Mouse (Mus musculus): Measurements from ENCODE around the gene Ampd1. TPM values are rescaled to one million over a fixed set of nuclear protein-coding genes. Genes with fewer than 3 reads are reported as not detected.

The Ampd1 gene
- total RNA-seq (2021) = not detected
- long read RNA-seq, experiment 1 = 0 reads
- long read RNA-seq, experiment 2 = 0 reads

DNA sequence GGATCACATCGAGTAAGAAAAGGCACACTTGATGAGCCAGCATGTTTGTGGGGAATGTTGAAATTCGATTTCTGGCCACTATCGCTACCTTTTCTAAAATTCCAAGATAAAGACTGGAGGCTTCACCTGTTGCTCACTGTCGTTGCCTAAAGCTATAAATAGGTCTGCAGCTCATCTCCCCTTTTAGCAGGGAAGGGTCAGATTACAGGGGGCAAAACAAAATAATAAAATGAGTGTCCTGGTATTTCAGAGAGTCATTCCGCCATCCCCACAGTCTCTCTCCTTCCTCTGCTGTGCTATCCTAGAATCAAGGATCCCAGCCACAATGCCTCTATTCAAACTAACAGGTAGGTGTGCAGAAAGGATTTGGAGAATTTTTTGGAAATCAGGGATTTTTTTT lies at the start of gene Ampd1:
Gene Ampd1 (plus strand): TSS at position 244 of the 400 bp plus-strand sequence.
- DNase-seq (ENCODE audit: low spot score in 2 of 2) = no peak

DNA sequence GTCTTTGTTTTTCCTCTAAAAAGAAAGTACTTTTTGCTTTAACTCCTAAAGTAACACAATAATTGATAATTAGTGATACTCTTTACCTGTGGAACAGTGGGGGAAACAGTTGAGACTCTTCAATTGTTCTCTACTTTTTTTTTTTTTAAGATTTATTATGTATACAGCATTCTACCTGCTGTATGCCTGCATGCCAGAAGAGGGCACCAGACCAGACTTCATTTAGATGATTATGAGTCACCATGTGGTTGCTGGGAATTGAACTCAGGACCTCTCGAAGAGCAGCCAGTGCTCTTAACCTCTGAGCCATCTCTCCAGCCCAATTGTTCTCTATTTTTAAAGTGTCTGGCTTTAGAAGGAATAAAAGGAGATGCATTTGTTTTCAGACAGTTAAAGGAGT lies 47.6 kb upstream of the Ampd1 start:
- no peak for DNase-seq (ENCODE audit: low spot score in 2 of 2)

DNA sequence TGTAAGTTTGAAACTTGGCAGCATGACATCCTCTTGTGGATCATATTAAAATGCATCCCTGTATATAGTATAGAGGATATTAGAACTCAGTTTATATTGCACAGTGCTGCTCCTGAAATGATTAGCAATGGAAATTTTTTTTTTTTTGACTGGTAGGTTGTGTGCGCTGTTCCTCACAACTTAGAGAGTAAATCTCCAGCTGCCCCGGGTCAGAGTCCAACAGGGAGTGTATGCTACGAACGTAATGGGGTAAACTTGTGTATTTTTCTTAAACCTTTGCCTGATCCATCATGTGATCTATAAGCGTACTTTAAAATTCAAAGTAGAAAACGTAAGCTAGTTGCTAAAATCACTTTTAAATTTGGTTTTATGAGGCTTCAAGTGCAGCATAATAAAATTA lies 33.5 kb upstream of the Ampd1 start:
- no peak for DNase-seq (ENCODE audit: low spot score in 2 of 2)

DNA sequence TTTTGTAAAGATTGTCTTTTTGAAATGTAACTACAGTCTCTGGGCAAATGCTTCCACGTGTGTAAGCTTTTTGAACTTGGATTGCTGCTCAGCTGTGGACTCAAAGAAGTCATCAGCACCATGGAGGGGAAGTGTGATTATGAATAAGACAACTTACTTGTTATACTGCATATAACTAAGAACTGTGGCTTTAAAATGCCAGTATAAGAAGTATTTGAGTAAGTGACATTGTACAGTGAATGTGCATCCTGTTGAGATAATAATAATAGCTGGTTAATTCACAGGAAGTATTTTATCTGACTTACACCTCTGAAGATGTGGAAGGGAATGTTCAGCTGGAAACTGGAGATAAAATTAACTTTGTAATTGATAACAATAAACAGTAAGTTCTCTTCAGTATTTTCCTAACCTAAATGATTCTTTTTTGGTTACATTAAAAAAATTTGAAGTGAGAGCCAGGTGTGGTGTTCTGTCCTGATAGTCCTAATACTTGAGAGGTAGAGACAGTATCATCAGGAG lies 32.9 kb upstream of the Ampd1 start:
- DNase-seq (ENCODE audit: low spot score in 2 of 2) = no peak

DNA sequence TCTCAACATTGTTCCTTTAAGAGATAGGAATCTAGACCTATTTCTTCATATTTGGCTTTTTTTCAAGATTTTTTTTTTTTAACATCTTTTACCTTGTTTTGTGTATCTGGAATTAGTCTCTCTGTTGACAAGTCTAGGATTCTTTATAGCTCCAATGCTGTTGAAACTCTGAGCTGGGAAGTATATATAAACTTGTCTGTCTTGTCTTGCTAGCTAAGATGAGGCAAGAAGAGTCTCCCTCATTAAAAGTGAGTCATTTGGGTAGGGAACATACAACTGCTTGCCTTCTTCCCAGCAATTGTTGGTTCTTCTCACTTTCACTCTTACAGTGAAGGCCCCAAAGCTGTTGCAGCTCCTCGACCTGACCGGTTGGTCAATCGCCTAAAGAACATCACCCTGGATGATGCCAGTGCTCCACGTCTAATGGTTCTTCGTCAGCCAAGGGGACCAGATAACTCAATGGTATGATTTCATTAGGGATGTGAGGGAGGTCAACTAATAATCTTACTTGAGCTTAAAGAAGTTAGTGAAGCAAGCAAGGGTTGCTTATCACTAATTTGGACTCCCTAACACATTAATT lies 17.7 kb upstream of the Ampd1 start:
- DNase-seq (ENCODE audit: low spot score in 2 of 2) = no peak

DNA sequence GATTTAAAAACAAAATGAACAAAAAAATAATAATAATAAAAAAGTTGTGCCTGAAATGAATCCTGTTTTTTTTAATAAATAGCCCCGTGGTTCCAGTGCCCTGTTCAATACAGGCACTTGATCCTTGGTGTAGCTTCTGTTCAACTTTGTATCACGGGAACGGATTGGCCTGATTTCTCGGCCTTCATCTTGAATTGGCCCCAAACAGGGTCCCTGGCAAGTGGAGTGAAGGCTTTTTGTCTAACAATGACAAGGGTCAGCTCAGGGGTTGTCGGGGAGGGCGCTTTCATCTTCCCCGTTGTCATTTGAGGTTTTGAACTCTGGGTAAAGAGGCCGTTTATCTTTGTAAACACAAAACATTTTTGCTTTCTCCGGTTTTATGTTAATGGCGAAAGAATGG lies 16.1 kb upstream of the Ampd1 start:
- DNase-seq (ENCODE audit: low spot score in 2 of 2) = no peak

DNA sequence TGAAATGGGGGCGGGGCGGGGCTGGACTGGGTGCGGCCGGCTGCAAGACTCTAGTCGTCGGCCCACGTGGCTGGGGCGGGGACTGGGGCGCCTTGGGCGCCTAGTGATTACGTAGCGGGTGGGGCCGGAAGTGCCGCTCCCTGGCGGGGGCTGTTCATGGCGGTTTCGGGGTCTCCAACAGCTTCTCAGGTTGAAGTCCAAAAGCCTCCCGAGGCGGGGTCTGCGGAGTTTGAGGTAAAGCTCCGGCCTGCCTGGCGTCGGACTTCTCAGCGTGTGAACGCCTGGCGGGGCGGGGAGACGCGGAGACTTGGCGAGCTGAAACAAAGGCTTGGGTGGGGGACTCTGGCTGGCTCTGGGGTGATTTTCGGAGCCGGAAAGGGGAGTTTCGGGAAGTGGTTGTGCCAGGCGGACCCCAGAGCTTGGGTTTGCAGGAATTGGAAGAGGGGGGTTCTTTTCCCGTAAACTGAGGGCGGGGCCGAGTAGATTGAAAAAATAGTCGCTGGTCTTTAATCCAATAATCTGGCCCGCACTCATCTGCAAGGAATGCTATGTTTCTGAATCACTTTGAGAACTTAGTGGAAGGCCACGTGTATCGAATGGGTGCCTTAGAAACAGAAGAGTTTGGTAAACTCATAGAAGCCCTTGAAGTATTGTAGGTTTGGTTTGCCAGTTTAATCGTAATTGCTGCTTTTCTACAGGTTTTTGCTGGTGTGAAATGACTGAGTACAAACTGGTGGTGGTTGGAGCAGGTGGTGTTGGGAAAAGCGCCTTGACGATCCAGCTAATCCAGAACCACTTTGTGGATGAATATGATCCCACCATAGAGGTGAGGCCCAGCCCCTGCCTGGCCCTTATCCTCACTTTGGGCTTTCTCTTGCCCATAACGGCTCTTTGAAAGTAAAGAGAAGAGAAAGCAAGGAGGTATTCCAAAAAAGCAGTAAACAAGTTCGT lies 15.3 kb upstream of the Ampd1 start, which contains the start of gene Nras:
Gene Nras (plus strand): TSS at position 79 of the 951 bp plus-strand sequence.
- peak; percentile 93 for DNase-seq (ENCODE audit: low spot score in 2 of 2)

DNA sequence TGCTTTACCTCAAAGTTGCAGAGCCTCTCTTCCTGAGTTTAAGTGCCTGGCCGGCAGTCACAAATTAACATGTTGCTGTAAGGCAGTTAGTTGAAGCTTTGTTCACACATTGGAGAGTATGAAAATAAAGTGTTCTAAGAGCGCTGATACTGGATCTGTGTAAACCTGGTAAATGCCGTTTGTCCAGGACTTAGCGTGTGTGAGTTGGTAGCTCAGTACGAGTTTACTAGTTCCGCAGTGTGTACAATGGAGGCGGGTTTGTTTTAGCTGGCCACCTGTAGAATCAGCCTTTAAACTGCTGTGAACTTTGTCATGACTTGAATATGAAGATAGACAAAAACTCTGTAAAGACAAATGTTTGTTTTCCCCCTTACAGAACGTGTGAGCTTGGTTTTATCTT lies 6.9 kb upstream of the Ampd1 start:
- no peak for DNase-seq (ENCODE audit: low spot score in 2 of 2)

DNA sequence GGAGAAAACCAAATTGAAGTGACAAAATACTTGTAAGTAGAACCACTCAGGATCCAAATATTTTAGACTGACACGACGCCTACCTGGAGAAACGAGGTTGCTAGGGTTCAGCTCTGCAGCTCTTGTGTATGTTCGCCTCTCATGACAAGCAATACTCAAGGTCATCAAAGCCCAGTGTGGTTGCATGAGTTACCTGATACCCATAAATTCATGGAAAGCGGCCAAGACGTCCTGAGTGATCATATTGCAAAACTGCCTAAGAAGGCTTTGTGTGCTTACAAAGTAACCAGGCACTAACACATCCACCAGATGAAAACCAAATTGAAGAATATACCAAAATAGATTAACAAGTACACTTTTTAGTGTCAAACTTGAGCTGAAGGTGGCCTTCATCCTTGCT lies 4.8 kb upstream of the Ampd1 start:
- DNase-seq (ENCODE audit: low spot score in 2 of 2) = no peak

DNA sequence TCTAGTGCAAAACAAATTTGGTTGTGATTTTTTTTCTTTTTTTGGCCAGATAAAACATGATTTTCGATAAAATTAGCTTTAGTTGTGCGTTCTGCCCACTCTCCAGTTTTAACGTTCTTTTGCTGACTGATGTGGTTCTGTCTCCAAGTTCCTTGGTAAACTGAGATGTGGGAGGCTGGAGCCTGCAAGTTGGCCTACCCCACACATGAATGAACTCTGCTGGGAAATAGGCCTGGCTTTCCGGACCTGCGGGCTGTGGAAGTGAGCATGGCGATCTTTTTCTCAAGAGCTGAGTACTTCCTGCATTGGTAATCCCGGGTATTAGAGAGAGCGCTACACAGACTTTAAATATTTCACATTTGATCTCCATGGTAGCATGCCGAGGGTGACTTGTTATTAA lies 2.1 kb downstream of the Ampd1 start:
- no peak for DNase-seq (ENCODE audit: low spot score in 2 of 2)

DNA sequence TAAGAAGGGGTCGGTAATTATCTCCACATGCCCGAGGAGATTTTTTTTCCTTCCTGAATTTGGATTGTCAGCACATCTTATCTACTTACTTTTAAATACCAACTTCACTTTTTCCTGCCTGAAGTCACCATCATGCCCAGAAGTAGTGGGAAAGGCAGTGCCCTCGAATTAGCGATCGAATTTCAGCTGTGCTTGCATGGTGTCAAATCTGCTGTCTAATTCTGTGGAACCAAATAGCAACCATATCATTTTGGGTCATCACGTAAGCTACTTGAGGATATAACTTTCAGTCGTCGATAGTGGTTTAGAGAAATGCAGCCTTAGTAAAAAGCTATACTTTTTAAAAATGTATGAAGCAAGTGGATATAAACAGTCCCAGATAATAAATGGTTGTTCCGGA lies 2.7 kb downstream of the Ampd1 start:
- no peak for DNase-seq (ENCODE audit: low spot score in 2 of 2)

DNA sequence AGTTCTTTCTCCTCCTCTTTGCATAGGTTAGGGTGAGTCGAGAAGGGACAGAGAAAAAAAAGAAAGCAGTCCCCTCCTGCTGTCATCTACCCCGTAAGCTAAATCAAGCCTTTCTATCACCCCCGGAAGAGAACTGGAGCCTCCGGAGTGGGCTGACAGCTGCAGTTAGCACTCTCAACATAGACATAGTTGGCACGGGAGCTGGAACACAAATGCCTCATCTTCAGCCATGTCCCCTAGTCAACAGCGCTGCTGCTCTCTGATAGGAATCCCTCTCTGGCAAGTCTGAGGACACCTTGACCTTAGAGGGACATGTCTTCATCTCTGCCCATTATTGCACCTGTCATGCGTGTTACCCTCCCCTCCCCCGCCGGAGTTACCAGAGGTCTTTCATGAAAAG lies 5.5 kb downstream of the Ampd1 start:
- DNase-seq (ENCODE audit: low spot score in 2 of 2) = no peak

DNA sequence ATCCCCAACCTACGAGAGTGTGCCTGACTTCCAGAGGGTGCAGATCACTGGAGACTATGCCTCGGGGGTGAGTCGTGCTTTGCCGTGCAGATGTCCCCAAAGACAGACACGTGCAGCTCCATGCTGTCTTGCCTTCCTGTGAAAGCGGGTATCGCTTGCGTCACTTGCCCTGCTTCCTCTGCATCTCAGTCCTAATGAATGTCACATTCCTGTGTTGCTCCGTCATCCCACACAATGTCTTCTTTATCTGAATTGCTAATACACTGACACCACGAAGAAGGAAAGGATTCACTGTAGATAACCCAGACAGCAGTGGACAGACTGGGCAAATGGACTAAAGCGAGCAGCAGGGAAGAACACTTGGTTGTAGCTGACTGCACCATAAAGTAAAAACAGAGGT lies 7.2 kb downstream of the Ampd1 start:
- DNase-seq (ENCODE audit: low spot score in 2 of 2) = no peak

DNA sequence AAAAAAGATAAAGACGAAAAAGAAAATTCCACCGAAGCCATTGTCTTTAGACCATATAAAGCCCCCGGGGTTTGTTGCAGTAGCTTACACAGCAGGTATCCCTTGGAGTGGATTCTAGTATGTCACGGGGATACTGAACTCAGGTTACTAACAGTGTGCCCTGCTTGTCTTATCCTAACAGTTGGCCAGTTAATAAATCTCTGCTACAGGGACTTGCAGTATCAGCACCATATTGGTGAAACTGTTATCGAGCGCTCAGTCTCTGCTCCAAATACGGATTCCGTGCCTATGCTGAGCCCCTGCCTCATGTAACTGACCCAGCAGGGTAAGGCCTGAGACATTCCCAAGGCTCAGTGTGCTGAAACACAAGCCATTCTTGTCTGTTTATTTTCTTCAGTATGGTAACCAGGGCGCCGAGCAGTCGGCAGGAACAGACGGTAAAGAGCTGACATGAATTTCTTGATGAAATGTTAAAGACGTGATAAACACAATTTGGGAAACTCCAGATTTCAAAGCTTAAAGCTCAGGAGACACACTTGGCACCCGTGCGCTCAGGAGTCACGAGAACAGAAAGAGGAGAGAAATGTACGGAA lies 8.1 kb downstream of the Ampd1 start:
- DNase-seq (ENCODE audit: low spot score in 2 of 2) = no peak

DNA sequence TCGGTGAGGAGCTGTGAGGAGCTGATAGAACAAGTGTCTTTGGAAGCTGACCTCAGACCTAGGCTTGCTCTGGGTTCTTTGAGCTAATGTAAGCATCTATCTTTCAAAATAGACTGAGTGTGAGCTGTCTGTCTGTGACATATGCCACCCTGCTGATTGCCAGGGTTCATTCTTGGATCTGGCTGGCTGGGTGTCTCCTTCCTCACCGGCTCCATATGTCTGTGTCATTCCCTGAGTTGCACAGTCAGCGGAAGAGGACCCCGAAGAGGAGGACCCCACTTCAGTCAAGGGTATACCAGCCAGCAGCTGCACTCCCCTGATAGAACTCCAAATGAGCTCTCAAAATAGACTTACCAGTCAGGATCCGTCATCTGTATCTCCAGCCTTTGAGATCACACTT lies 8.9 kb downstream of the Ampd1 start:
- no peak for DNase-seq (ENCODE audit: low spot score in 2 of 2)

DNA sequence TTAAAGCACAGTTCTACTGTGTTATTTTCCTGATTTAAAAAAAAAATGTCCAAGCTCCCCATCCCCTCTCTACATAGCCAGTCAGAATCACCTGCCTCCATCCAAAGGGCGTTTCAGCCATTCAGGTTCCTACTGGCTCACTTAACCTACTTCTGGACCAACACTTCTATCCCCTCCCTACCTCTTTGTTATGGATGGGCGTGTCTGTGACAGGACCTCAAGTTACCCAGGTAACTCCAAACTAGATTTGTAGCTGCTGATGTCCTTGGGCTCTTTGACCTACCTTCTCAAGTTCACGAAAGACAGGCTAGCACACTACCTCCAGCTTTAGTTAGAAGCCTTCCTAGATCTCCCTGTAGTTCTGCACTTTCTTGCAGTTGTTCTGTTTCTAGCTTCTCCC lies 12.2 kb downstream of the Ampd1 start:
- DNase-seq (ENCODE audit: low spot score in 2 of 2) = no peak

DNA sequence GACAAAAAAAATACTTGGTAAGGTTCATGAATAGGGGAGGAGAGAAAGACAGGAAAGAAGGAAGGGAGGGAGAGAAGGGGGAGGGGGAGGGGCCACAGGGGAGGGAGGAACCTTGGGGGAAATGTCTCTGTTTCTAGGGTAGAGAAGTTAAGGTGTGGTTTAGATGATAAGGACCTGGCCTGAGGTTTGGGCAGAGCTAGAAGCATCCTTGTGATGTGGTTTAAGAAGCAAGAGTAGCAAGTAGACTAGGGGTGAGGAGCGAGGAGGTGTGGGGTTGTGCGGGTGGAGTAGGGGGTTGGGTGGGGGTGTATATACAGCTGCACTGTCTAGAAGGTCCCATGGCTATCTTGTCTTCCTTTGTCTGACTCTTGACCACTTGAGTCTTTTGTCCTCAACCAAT lies 17.9 kb downstream of the Ampd1 start:
- no peak for DNase-seq (ENCODE audit: low spot score in 2 of 2)

DNA sequence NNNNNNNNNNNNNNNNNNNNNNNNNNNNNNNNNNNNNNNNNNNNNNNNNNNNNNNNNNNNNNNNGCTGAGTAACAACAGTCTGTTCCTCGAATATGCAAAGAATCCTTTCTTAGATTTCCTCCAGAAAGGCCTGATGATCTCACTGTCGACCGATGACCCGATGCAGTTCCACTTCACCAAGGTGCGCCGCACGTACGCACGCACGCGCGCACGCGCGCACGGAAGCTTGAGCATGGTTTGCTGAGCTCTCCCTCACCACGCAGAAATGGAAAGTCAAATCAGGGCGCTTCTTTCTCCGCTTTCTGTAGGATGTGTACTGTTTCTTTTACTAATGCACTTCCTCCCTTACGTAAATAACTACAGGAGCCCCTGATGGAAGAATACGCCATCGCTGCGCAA lies 24.8 kb downstream of the Ampd1 start:
- DNase-seq (ENCODE audit: low spot score in 2 of 2) = no peak

DNA sequence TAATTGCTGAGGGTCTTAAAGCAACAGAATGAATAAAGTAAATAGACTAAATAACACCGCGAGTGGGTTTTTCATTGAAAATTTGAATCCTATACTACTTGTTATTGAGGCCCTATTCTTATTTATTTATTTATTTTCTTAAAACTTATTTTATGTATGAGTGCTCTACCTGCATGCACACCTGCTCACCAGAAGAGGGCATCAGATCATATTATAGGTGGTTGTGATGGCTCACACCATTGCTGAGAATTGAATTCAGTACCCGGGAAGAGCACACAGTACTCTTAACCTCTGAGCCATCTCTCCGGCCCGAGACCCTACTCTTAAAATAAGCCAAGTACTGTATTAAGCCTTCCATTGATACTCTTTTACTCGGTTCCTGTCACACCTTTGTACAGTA lies 25.9 kb downstream of the Ampd1 start:
- no peak for DNase-seq (ENCODE audit: low spot score in 2 of 2)

DNA sequence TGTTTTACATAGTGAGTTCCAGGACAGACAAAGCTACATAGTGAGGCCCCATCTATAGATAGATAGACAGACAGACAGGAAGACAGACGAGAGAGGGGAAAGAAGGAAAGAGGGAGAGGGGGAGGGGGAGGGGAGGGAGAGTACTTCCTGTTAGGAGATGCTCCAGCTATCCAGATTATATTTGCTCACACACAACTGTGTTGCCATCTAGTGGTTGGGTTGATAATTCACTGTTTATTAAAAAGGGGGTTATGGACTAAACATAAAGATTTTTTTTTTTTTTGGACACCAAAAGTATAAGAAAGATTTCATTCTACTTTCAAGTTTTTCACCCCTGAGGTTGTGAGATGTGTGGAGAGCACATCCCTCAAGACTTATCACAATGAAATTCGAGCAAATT lies 26.9 kb downstream of the Ampd1 start:
- no peak for DNase-seq (ENCODE audit: low spot score in 2 of 2)

DNA sequence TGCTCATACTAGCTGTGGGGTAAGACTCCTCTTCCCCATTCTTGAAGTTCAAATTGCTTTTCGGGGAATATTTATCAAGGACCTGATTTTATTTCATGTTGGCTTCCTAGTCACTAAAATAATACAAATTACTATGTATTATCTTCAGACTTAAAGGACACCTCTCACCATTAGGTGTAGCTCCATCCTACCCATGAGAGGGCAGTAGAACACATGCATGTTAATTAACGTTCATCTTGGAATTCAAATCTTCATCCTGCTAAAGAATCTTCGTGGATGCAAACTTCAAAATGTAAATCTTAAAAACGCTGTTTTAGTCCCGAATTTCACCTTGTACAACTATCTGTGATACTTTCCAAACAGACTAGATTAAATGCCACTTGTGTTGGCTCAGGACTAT lies 27.4 kb downstream of the Ampd1 start:
- DNase-seq (ENCODE audit: low spot score in 2 of 2) = no peak

DNA sequence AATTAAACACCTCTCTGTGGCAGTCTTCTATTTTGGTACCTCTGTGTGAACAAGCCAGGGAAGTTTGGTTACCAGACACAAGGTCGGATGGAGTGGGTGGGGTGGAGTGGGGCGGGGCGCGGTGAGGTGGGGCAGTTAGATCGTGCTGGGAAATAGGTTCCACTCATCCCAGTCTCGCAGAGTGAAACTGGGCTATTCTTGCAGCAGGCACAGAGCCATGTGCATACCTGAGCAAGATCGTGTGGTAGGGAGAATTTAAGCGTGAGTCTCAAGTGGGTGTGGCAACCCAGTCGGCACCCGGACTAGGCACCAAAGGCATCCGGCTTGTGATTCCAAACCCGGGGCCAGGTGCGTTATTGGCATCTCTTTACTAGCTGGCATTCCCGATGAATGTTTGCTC lies 28.1 kb downstream of the Ampd1 start:
- no peak for DNase-seq (ENCODE audit: low spot score in 2 of 2)
